Mouse (Mus musculus): ENCODE results near the gene Tmem268. TPM values are rescaled to one million over a fixed set of nuclear protein-coding genes. Genes with fewer than 3 reads are reported as not detected.

Tmem268 gene
- total and polyA plus RNA-seq, 2 experiments from 2014 or later: 3.2 to 5.0 TPM

DNA sequence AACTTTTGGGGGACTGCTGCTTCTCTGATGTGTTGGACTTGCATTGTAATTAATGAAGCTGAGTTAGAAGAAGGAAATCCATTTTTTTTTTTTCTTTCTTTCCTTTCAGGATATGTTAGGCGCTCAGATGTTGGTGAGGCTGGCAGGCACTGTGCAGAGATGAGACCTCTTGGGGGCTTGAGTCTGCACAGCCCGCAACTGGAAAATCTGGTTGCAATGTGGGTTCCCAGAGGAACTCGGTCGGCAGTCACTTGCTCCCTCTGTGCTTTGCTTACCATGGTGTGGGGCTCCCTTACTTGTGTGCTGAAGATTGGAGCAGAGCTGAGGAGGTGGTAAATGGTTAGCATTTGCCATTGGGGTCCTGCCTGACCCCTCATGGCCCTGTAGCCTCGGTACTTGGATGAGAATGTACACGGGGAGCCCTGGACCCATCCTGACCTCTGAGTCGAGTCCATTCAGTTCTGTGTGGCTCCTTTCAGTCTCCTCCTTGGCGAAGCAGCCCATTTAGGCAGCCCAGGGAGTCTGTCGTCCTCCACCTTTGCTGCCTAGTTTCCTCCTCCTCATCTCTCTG is 631 bp downstream of the Tmem268 start:
- DNase-seq (ENCODE audit: low spot score): no peak
- Histone ChIP-seq H3K9me3 (ENCODE audit: low read length) (no peaks in the 10 kb centered on the region), H3K27ac (ENCODE audit: low read depth, low read length) (no peak overlapping the region)

DNA sequence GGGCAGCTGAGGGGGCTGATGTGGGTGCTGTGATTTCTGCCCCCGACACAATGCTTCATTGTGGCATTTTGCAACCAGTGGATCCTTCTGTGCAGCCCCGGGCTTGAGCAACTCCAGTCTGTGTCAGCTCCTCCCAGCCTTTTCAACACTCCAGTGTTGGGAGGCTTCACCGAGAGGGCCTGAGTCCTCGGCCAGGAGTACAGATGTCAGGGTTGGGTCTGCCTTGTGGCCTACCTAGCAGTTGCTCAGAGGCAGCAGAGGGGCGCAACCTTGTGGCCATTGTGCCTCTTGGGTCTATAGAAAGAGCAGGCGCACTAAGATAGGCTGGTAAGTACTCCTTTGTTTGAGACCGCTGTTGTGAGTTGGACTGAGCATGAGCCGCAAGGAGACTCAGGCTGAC is 1.5 kb downstream of the Tmem268 start:
- 58% methylated on average over 8 of the region's 8 CpGs for WGBS
- H3K27ac ChIP-seq (ENCODE audit: low read depth, low read length): no peak overlapping the region
- H3K4me2 ChIP-seq (ENCODE audit: low read depth, low read length, poor library complexity, severe bottlenecking): no peak overlapping the region
- TF ChIP-seq CTCF (IDR thresholded peaks at IDR 0.05): no peak
- no peaks in the 10 kb centered on the region for H3K27me3 ChIP-seq (ENCODE audit: insufficient read depth, low read length)
- H3K4me3 ChIP-seq (ENCODE audit: low read depth, low read length): no peak overlapping the region
- H3K4me1 ChIP-seq (ENCODE audit: insufficient read depth, low read length): 0 out of 2 replicates have a peak, but pooled peaks cover 7% of the 10 kb centered on the region
- no peaks in the 10 kb centered on the region for H3K9me3 ChIP-seq (ENCODE audit: low read length)
- no peak for DNase-seq (ENCODE audit: low spot score)
- no peak for ATAC-seq (ENCODE audit: low FRiP score)
- no peaks in the 10 kb centered on the region for H3K36me3 ChIP-seq (ENCODE audit: insufficient read depth, low read length)
- no peak overlapping the region for H3K9ac ChIP-seq (replicated peaks; ENCODE audit: low read length, poor library complexity, severe bottlenecking)

More for the DNA sequence above, 631 bp downstream of the Tmem268 start:
- Histone ChIP-seq H3K4me3 (ENCODE audit: low read depth, low read length) (peak overlapping the region; percentile 61), H3K4me1 (ENCODE audit: insufficient read depth, low read length) (0 out of 2 replicates have a peak, but pooled peaks cover 7% of the 10 kb centered on the region), H3K27me3 (ENCODE audit: insufficient read depth, low read length) (no peaks in the 10 kb centered on the region), H3K4me2 (ENCODE audit: low read depth, low read length, poor library complexity, severe bottlenecking) (peak overlapping the region; percentile 94), H3K36me3 (ENCODE audit: insufficient read depth, low read length) (no peaks in the 10 kb centered on the region), H3K9ac (replicated peaks; ENCODE audit: low read length, poor library complexity, severe bottlenecking) (peak overlapping the region; percentile 69)
- 36% methylated on average over 9 of the region's 9 CpGs for WGBS
- TF ChIP-seq CTCF (IDR thresholded peaks at IDR 0.05): no peak
- no peak for ATAC-seq (ENCODE audit: low FRiP score)

DNA sequence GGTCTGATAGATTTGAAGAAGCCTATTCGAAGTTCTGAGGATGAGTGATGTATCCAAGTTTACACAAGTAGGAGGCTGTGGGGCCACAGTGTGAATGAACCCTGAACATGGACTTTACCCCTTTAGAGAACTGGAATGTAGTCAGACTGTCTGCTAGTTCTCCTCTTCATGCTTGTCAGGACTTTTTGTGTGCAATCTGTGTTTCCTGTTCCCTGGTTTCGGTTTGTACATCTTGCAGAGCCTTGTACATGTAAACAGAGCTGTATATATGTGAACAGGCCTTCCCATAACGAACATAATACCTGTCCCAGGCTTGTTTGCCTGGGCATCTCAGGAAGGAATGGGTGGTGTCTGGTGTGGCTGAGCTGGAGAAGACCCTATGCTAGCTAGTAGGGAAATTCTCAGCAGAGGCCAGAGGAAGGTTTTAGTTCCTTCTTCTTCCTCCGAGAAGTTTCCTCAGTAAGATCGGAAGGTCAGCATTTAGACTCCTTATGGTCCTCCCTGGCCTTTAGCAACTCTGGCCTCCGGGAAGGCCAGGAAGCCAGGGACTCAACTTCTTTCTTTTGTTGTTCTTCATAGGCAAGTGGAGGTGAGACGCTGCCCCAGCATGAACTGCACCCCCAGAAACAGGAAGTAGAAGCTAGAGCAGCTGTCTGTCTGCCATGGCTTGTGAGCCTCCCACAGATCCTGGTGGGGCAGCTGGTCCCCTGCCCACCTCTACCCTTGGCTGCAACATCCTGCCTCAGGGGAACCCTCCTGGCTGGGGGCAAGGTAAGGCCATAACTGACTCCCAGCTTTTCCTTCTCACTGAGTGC is 3.5 kb downstream of the Tmem268 start:
- H3K36me3 ChIP-seq (ENCODE audit: insufficient read depth, low read length): no peaks in the 10 kb centered on the region
- no peak overlapping the region for H3K4me2 ChIP-seq (ENCODE audit: low read depth, low read length, poor library complexity, severe bottlenecking)
- DNase-seq (ENCODE audit: low spot score): no peak
- H3K27me3 ChIP-seq (ENCODE audit: insufficient read depth, low read length): no peaks in the 10 kb centered on the region
- H3K27ac ChIP-seq (ENCODE audit: low read depth, low read length): no peak overlapping the region
- no peak overlapping the region for H3K9ac ChIP-seq (replicated peaks; ENCODE audit: low read length, poor library complexity, severe bottlenecking)
- no peak for TF ChIP-seq CTCF (IDR thresholded peaks at IDR 0.05)
- H3K9me3 ChIP-seq (ENCODE audit: low read length): no peaks in the 10 kb centered on the region
- no peak for ATAC-seq (ENCODE audit: low FRiP score)
- no peak overlapping the region for H3K4me3 ChIP-seq (ENCODE audit: low read depth, low read length)
- H3K4me1 ChIP-seq (ENCODE audit: insufficient read depth, low read length): 0 out of 2 replicates have a peak, but pooled peaks cover 7% of the 10 kb centered on the region
- WGBS: 83% methylated on average over 7 of the region's 7 CpGs

DNA sequence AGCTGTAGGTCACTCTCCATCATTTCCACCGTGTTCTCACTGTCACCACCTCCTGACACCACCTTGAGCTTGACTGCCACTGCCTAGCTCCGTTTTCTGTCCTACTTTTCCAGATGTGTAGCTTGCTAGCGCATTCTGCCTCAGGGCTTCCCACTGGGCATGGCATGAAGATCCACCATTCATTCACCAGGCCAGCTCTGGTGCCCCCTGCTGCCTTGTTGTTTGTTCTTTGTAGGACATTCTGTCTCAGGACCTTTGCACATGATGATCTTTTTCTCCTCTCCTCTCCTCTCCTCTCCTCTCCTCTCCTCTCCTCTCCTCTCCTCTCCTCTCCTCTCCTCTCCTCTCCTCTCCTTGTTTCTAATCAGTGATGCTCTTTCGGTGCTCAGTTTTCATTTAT is 4.2 kb downstream of the Tmem268 start:
- Histone ChIP-seq H3K27ac (ENCODE audit: low read depth, low read length) (no peak overlapping the region), H3K4me1 (ENCODE audit: insufficient read depth, low read length) (0 out of 2 replicates have a peak, but pooled peaks cover 7% of the 10 kb centered on the region), H3K4me2 (ENCODE audit: low read depth, low read length, poor library complexity, severe bottlenecking) (no peak overlapping the region), H3K27me3 (ENCODE audit: insufficient read depth, low read length) (no peaks in the 10 kb centered on the region), H3K4me3 (ENCODE audit: low read depth, low read length) (no peak overlapping the region), H3K36me3 (ENCODE audit: insufficient read depth, low read length) (no peaks in the 10 kb centered on the region), H3K9ac (replicated peaks; ENCODE audit: low read length, poor library complexity, severe bottlenecking) (no peak overlapping the region), H3K9me3 (ENCODE audit: low read length) (no peaks in the 10 kb centered on the region)
- DNase-seq (ENCODE audit: low spot score): no peak
- 84% methylated on average over 4 of the region's 4 CpGs for WGBS
- ATAC-seq (ENCODE audit: low FRiP score): no peak
- TF ChIP-seq CTCF (IDR thresholded peaks at IDR 0.05): no peak

DNA sequence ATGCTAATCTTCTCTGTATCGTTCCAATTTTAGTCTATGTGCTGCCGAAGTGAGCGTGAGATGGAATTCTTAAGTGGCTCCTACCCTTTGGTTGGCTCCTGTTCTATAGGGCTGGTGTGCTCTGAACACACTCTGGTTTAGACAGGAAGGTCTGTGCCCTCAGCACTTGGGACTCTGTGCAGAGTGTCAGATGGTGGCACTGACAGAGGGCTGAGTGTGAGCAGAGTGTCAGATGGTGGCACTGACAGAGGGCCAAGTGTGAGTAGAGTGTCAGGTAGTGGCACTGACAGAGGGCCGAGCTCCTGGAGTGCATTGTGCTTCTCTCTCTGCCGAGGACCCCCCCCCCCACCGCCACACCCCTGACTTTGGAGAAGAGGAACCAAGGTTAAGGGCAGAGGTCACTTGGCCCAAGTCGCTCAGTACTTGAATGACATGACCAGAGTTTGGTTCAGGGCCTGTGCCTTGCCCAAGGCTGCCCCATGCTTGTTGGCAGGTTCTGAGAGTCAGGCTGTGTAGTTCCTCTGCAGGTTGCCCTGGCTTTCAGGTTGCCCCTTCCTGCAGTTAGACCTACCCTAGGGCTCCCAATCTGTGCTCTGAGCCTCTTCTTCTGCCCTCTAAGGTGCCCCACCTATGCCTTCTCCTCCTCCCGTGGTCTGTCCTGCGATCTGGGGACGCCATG is 9.3 kb downstream of the Tmem268 start:
- no peak overlapping the region for H3K9ac ChIP-seq (replicated peaks; ENCODE audit: low read length, poor library complexity, severe bottlenecking)
- H3K4me3 ChIP-seq (ENCODE audit: low read depth, low read length): no peak overlapping the region
- H3K36me3 ChIP-seq (ENCODE audit: insufficient read depth, low read length): no peaks in the 10 kb centered on the region
- H3K27me3 ChIP-seq (ENCODE audit: insufficient read depth, low read length): no peaks in the 10 kb centered on the region
- no peak overlapping the region for H3K4me2 ChIP-seq (ENCODE audit: low read depth, low read length, poor library complexity, severe bottlenecking)
- TF ChIP-seq CTCF (IDR thresholded peaks at IDR 0.05): no peak
- H3K27ac ChIP-seq (ENCODE audit: low read depth, low read length): no peak overlapping the region
- no peaks in the 10 kb centered on the region for H3K9me3 ChIP-seq (ENCODE audit: low read length)
- 93% methylated on average over 8 of the region's 10 CpGs for WGBS
- ATAC-seq (ENCODE audit: low FRiP score): no peak; the same call in 1 of the 2 replicates
- no peak for DNase-seq (ENCODE audit: low spot score)
- no peaks in the 10 kb centered on the region; the same call in 1 of the 2 replicates for H3K4me1 ChIP-seq (ENCODE audit: insufficient read depth, low read length)
